Mouse (Mus musculus) MEL (cell line): ENCODE results near the gene E130308A19Rik. TPM values are rescaled to one million over a fixed set of nuclear protein-coding genes. Genes with fewer than 3 reads are reported as not detected.
A peak's percentile ranks its signal among the peaks of the same experiment; 100 is the strongest.

ENCODE experiments used
- DNase-seq: peaks from one replicate; pipeline ENCODE4 v3.0.0; 2011; ENCODE audit warnings: low read depth, low spot score
- H3K27ac ChIP-seq: 2 replicates; pipeline ENCODE4 v1.5.1; 2012; ENCODE audit warnings: low read depth, mild to moderate bottlenecking, control low read depth, low read length, moderate library complexity; ENCODE audit not compliant: control insufficient read depth
- H3K27me3 ChIP-seq, 2 experiments: fragments of 150-350 bp in 1 of 2; sonication (generic) in 1 of 2; 2 replicates each; pipeline ENCODE4 v1.6.1; 2012; ENCODE audit warnings: low read length in 2 of 2, mild to moderate bottlenecking in 2 of 2, improper control_type of control experiment in 1 of 2, moderate library complexity in 1 of 2; ENCODE audit not compliant: insufficient read depth in 2 of 2, control insufficient read depth in 1 of 2
- H3K36me3 ChIP-seq, 2 experiments: 2 replicates each; pipeline ENCODE4 v1.6.1; 2012 to 2014; ENCODE audit warnings: low read length in 2 of 2, improper control_type of control experiment in 1 of 2, inconsistent platforms in 1 of 2, mild to moderate bottlenecking in 1 of 2; ENCODE audit not compliant: insufficient read depth in 2 of 2, control insufficient read depth in 1 of 2
- H3K4me1 ChIP-seq, 2 experiments: fragments of 150-350 bp in 1 of 2; sonication (generic) in 1 of 2; 2 replicates each; pipeline ENCODE4 v1.6.1; 2012; ENCODE audit warnings: low read length in 2 of 2, improper control_type of control experiment in 1 of 2, mild to moderate bottlenecking in 1 of 2; ENCODE audit not compliant: insufficient read depth in 2 of 2, control insufficient read depth in 1 of 2
- H3K4me3 ChIP-seq, 2 experiments: fragments of 150-350 bp in 1 of 2; sonication (generic) in 1 of 2; 2 replicates each; pipeline ENCODE4 v1.5.1; 2012; ENCODE audit warnings: low read depth in 2 of 2, low read length in 2 of 2, mild to moderate bottlenecking in 2 of 2, moderate library complexity in 2 of 2, control low read depth in 1 of 2, improper control_type of control experiment in 1 of 2; ENCODE audit not compliant: control insufficient read depth in 1 of 2, insufficient read depth in 1 of 2
- H3K79me2 ChIP-seq: 2 replicates; pipeline ENCODE4 v1.6.1; 2012; ENCODE audit warnings: mild to moderate bottlenecking, low read length, moderate library complexity; ENCODE audit not compliant: control insufficient read depth, poor library complexity, insufficient read depth
- H3K9ac ChIP-seq: 2 replicates; pipeline ENCODE4 v1.6.1; 2012; ENCODE audit warnings: low read depth, mild to moderate bottlenecking, control low read depth, low read length, moderate library complexity; ENCODE audit not compliant: control insufficient read depth, poor library complexity, severe bottlenecking
- H3K9me3 ChIP-seq: fragments of 150-350 bp; sonication (generic); replicated peaks from 2 replicates; pipeline ENCODE4 v1.6.1; 2012; ENCODE audit warnings: mild to moderate bottlenecking, low read length, improper control_type of control experiment, moderate library complexity; ENCODE audit not compliant: insufficient read depth
- CHD2 ChIP-seq: IDR thresholded peaks from 2 replicates; pipeline ENCODE4 v1.6.1; 2011; ENCODE audit warnings: low read length, improper control_type of control experiment
- CTCF ChIP-seq, 3 experiments: IDR thresholded peaks in 2 of 3; conservative IDR thresholded peaks in 1 of 3; 2 replicates each; pipeline ENCODE4 v1.5.1; 2011 to 2012; ENCODE audit warnings: low read length in 3 of 3, low read depth in 2 of 3, mild to moderate bottlenecking in 2 of 3, improper control_type of control experiment in 1 of 3, inconsistent platforms in 1 of 3, mixed read lengths in 1 of 3, moderate library complexity in 1 of 3; ENCODE audit not compliant: control insufficient read depth in 1 of 3, insufficient read depth in 1 of 3, poor library complexity in 1 of 3, severe bottlenecking in 1 of 3
- ELF1 ChIP-seq: IDR thresholded peaks from 2 replicates; pipeline ENCODE4 v1.6.1; 2014; ENCODE audit warnings: low read depth, mild to moderate bottlenecking, inconsistent platforms, low read length, improper control_type of control experiment, moderate library complexity
- GABPA ChIP-seq: IDR thresholded peaks from 2 replicates; pipeline ENCODE4 v1.6.1; 2012; ENCODE audit warnings: low read depth, mild to moderate bottlenecking, inconsistent platforms, low read length, improper control_type of control experiment, moderate library complexity
- GATA1 ChIP-seq: IDR thresholded peaks from 2 replicates; pipeline ENCODE4 v1.6.1; 2011; ENCODE audit warnings: low read depth, low read length, improper control_type of control experiment
- HCFC1 ChIP-seq: IDR thresholded peaks from 2 replicates; pipeline ENCODE4 v1.6.1; 2012; ENCODE audit warnings: low read depth, mild to moderate bottlenecking, inconsistent platforms, low read length, improper control_type of control experiment, moderate library complexity
- JUND ChIP-seq: IDR thresholded peaks from 2 replicates; pipeline ENCODE4 v1.6.1; 2011; ENCODE audit warnings: low read depth, mild to moderate bottlenecking, improper control_type of control experiment, low read length
- KAT2A ChIP-seq: conservative IDR thresholded peaks from 2 replicates; pipeline ENCODE4 v1.6.1; 2012; ENCODE audit warnings: low read depth, low read length, improper control_type of control experiment, inconsistent platforms
- MAFK ChIP-seq: IDR thresholded peaks from 2 replicates; pipeline ENCODE4 v1.6.1; 2011; ENCODE audit warnings: low read depth, mild to moderate bottlenecking, low read length, improper control_type of control experiment, borderline replicate concordance
- MAX ChIP-seq: IDR thresholded peaks from 2 replicates; pipeline ENCODE4 v1.6.1; 2011; ENCODE audit warnings: low read length, improper control_type of control experiment
- MEF2A ChIP-seq: IDR thresholded peaks from 2 replicates; pipeline ENCODE4 v1.6.1; 2014; ENCODE audit warnings: low read depth, mild to moderate bottlenecking, inconsistent platforms, low read length, improper control_type of control experiment; ENCODE audit not compliant: poor library complexity, insufficient replicate concordance, severe bottlenecking; ENCODE audit errors: extremely low read depth
- MXI1 ChIP-seq: IDR thresholded peaks from 2 replicates; pipeline ENCODE4 v1.6.1; 2011; ENCODE audit warnings: mild to moderate bottlenecking, low read depth, low read length, improper control_type of control experiment
- NELFE ChIP-seq: IDR thresholded peaks from 2 replicates; pipeline ENCODE4 v1.6.1; 2011; ENCODE audit warnings: low read depth, low read length, improper control_type of control experiment
- POLR2A ChIP-seq, 2 experiments: IDR thresholded peaks; 2 replicates each; pipeline ENCODE4 v1.6.1; 2011 to 2012; ENCODE audit warnings: low read length in 2 of 2, mild to moderate bottlenecking in 2 of 2, control low read depth in 1 of 2, improper control_type of control experiment in 1 of 2, low read depth in 1 of 2, moderate library complexity in 1 of 2; ENCODE audit not compliant: control insufficient read depth in 1 of 2, insufficient read depth in 1 of 2, poor library complexity in 1 of 2
- POLR2AphosphoS5 ChIP-seq: IDR thresholded peaks from 2 replicates; pipeline ENCODE4 v1.6.1; 2012; ENCODE audit warnings: low read depth, borderline replicate concordance, mild to moderate bottlenecking, inconsistent platforms, low read length, moderate library complexity, mixed read lengths
- RCOR1 ChIP-seq: IDR thresholded peaks from 2 replicates; pipeline ENCODE4 v1.6.1; 2012; ENCODE audit warnings: low read depth, mild to moderate bottlenecking, inconsistent platforms, low read length, improper control_type of control experiment
- SIN3A ChIP-seq: IDR thresholded peaks from 2 replicates; pipeline ENCODE4 v1.6.1; 2012; ENCODE audit warnings: low read length, improper control_type of control experiment, inconsistent platforms
- SMC3 ChIP-seq: IDR thresholded peaks from 2 replicates; pipeline ENCODE4 v1.6.1; 2011; ENCODE audit warnings: low read depth, low read length, improper control_type of control experiment
- TBP ChIP-seq: IDR thresholded peaks from 2 replicates; pipeline ENCODE4 v1.8.0; 2011; ENCODE audit warnings: low read depth, low read length, improper control_type of control experiment
- USF1 ChIP-seq: IDR thresholded peaks from 2 replicates; pipeline ENCODE4 v1.6.1; 2014; ENCODE audit warnings: low read depth, mild to moderate bottlenecking, inconsistent platforms, low read length, improper control_type of control experiment, moderate library complexity
- USF2 ChIP-seq, 2 experiments: IDR thresholded peaks; 2 replicates each; pipeline ENCODE4 v1.6.1; 2011 to 2012; ENCODE audit warnings: improper control_type of control experiment in 2 of 2, low read length in 2 of 2, borderline replicate concordance in 1 of 2, inconsistent platforms in 1 of 2, low read depth in 1 of 2, mild to moderate bottlenecking in 1 of 2; ENCODE audit not compliant: insufficient read depth in 1 of 2
- ZKSCAN1 ChIP-seq: IDR thresholded peaks from 2 replicates; pipeline ENCODE4 v1.6.1; 2012; ENCODE audit warnings: low read depth, mild to moderate bottlenecking, inconsistent platforms, low read length, improper control_type of control experiment, moderate library complexity
- ZMIZ1 ChIP-seq: IDR thresholded peaks from 2 replicates; pipeline ENCODE4 v1.6.1; 2012; ENCODE audit warnings: low read depth, mild to moderate bottlenecking, inconsistent platforms, low read length, improper control_type of control experiment, moderate library complexity
- polyA plus RNA-seq, 2 experiments: library from polyadenylated mRNA; stranded (reverse) in 1 of 2; unstranded in 1 of 2; fragments of >175 nt in 1 of 2; fragments of >200 nt in 1 of 2; gene quantifications; 2 replicates each; pipeline versions ENCODE4 v1.2.1 to v1.2.4; 2012; ENCODE audit warnings: low replicate concordance in 2 of 2, low read depth in 1 of 2; ENCODE audit not compliant: insufficient read length in 2 of 2, insufficient read depth in 1 of 2, missing spikeins in 1 of 2
- total RNA-seq: library from RNA; depleted of rRNA; stranded (reverse); fragments of 300-350 nt; gene quantifications from 2 replicates; pipeline ENCODE4 v1.2.3, GENCODE M21; 2012

The E130308A19Rik gene
- total and polyA plus RNA-seq, 3 experiments, result 4.0 to 12.5 TPM; not detected in 1

- H3K36me3 ChIP-seq, result no peaks in the 10 kb centered on the region
- H3K79me2 ChIP-seq, result no peaks in the 10 kb centered on the region
- no peak overlapping the region for H3K4me3 ChIP-seq
- H3K27ac ChIP-seq, result no peak overlapping the region
- DNase-seq, result no peak
- H3K27me3 ChIP-seq, result no peaks in the 10 kb centered on the region
- no peak overlapping the region for H3K9ac ChIP-seq
- no peaks in the 10 kb centered on the region for H3K4me1 ChIP-seq
- no peaks in the 10 kb centered on the region for H3K9me3 ChIP-seq
- no peak for TF ChIP-seq POLR2AphosphoS5
- TF ChIP-seq MEF2A, result no peak
- TF ChIP-seq RCOR1, result no peak
Observed at GRCm38 (mm10) chr4:59739882-59740281, 113.9 kb downstream of the E130308A19Rik start.

GRCm38 (mm10) chr4:59753491-59754140 lies 127.6 kb downstream of the E130308A19Rik start:
- H3K27ac ChIP-seq, result no peak overlapping the region
- H3K4me1 ChIP-seq, result peaks cover 9 to 17% of the 10 kb centered on the region in 2 experiments
- H3K9me3 ChIP-seq, result no peaks in the 10 kb centered on the region
- no peak overlapping the region for H3K9ac ChIP-seq
- peaks cover 0 to 15% of the 10 kb centered on the region in 2 experiments; a peak in 2 of 4 replicates for H3K36me3 ChIP-seq
- TF ChIP-seq ZMIZ1 (no peak), GABPA (no peak)
- H3K4me3 ChIP-seq, result no peak overlapping the region
- H3K79me2 ChIP-seq, result no peaks in the 10 kb centered on the region
- H3K27me3 ChIP-seq, result no peaks in the 10 kb centered on the region
- no peak for DNase-seq

- Histone ChIP-seq H3K9ac (no peak overlapping the region), H3K36me3 (peaks cover 0 to 15% of the 10 kb centered on the region in 2 experiments; a peak in 2 of 4 replicates), H3K79me2 (no peaks in the 10 kb centered on the region), H3K4me3 (peak overlapping the region in 1 of 2 experiments; percentile 23; a peak in 2 of 4 replicates), H3K9me3 (no peaks in the 10 kb centered on the region), H3K27ac (peak overlapping the region; percentile 49), H3K4me1 (peaks cover 9 to 17% of the 10 kb centered on the region in 2 experiments), H3K27me3 (no peaks in the 10 kb centered on the region)
- peak; percentile 91 for DNase-seq
- peak; percentile 44; the same call in 1 of the 2 replicates for TF ChIP-seq MEF2A
- no peak for TF ChIP-seq TBP
- TF ChIP-seq MAX, result no peak
- no peak for TF ChIP-seq KAT2A
- no peak for TF ChIP-seq ELF1
- TF ChIP-seq ZKSCAN1, result no peak
- no peak for TF ChIP-seq USF2 (IDR thresholded peaks at IDR 0.05; ENCODE audit: borderline replicate concordance in 1 of 2, insufficient read depth in 1 of 2, low read depth in 1 of 2, low read length in 2 of 2)
- TF ChIP-seq RCOR1, result peak; percentile 74
- peak; percentile 24; the same call in 1 of the 2 replicates for TF ChIP-seq MAFK
- TF ChIP-seq GATA1, result no peak; the same call in none of the 2 replicates
- TF ChIP-seq MXI1, result peak; percentile 82
- TF ChIP-seq HCFC1, result peak; percentile 29; the same call in 1 of the 2 replicates
- TF ChIP-seq SIN3A, result peak; percentile 70
- TF ChIP-seq CTCF (IDR thresholded peaks at IDR 0.05 in 2 of 3, conservative IDR thresholded peaks at IDR 0.05 in 1 of 3; ENCODE audit: control insufficient read depth in 1 of 3, insufficient read depth in 1 of 3, low read depth in 2 of 3, low read length in 3 of 3, poor library complexity in 1 of 3, severe bottlenecking in 1 of 3), result no peak
- no peak for TF ChIP-seq CHD2
- TF ChIP-seq POLR2A (IDR thresholded peaks at IDR 0.05; ENCODE audit: control insufficient read depth in 1 of 2, insufficient read depth in 1 of 2, low read depth in 1 of 2, low read length in 2 of 2, poor library complexity in 1 of 2), result no peak
- no peak for TF ChIP-seq POLR2AphosphoS5
- no peak for TF ChIP-seq NELFE
- no peak for TF ChIP-seq JUND
- TF ChIP-seq SMC3, result no peak; the same call in 1 of the 2 replicates
- TF ChIP-seq USF1, result no peak
Observed at GRCm38 (mm10) chr4:59756332-59757082, 130.5 kb downstream of the E130308A19Rik start.
